Mouse (Mus musculus) layer of hippocampus, adult 9-11 months (tissue): Measurements from ENCODE around the gene Tfrc.

Experiments used
- DNase-seq: peaks from one replicate; pipeline ENCODE4 v3.0.0; 2022

Gene Tfrc

GRCm38 (mm10) chr16:32650974-32651618 lies 42.4 kb downstream of the Tfrc start:
- no peak for DNase-seq

- DNase-seq: no peak
Observed at GRCm38 (mm10) chr16:32654071-32654733, 45.5 kb downstream of the Tfrc start.

GRCm38 (mm10) chr16:32655534-32655933 lies 46.8 kb downstream of the Tfrc start:
- no peak for DNase-seq

GRCm38 (mm10) chr16:32656321-32656720 lies 47.6 kb downstream of the Tfrc start:
- DNase-seq: no peak

GRCm38 (mm10) chr16:32656794-32657193 lies 48.1 kb downstream of the Tfrc start:
- no peak for DNase-seq

- no peak for DNase-seq
Observed at GRCm38 (mm10) chr16:32657498-32658250, 49.0 kb downstream of the Tfrc start.

GRCm38 (mm10) chr16:32658743-32659171 lies 50.0 kb downstream of the Tfrc start:
- DNase-seq: no peak

- DNase-seq: peak; percentile 49
Observed at GRCm38 (mm10) chr16:32659385-32659784, 50.7 kb downstream of the Tfrc start.

- no peak for DNase-seq
Observed at GRCm38 (mm10) chr16:32660095-32660494, 51.4 kb downstream of the Tfrc start.

GRCm38 (mm10) chr16:32660557-32661321 lies 52.0 kb downstream of the Tfrc start:
- peak; percentile 71 for DNase-seq

GRCm38 (mm10) chr16:32661493-32661921 lies 52.8 kb downstream of the Tfrc start:
- no peak for DNase-seq

- no peak for DNase-seq
Observed at GRCm38 (mm10) chr16:32662372-32662771, 53.7 kb downstream of the Tfrc start.

- no peak for DNase-seq
Observed at GRCm38 (mm10) chr16:32663231-32663858, 54.6 kb downstream of the Tfrc start.

- DNase-seq: no peak
Observed at GRCm38 (mm10) chr16:32664211-32664610, 55.5 kb downstream of the Tfrc start.

- no peak for DNase-seq
Observed at GRCm38 (mm10) chr16:32665851-32666665, 57.3 kb downstream of the Tfrc start.

- no peak for DNase-seq
Observed at GRCm38 (mm10) chr16:32666671-32667551, 58.2 kb downstream of the Tfrc start.

- no peak for DNase-seq
Observed at GRCm38 (mm10) chr16:32667552-32667872, 58.8 kb downstream of the Tfrc start.

GRCm38 (mm10) chr16:32668030-32668429 lies 59.3 kb downstream of the Tfrc start:
- no peak for DNase-seq

GRCm38 (mm10) chr16:32668472-32668871 lies 59.8 kb downstream of the Tfrc start:
- DNase-seq: no peak

GRCm38 (mm10) chr16:32669243-32669642 lies 60.5 kb downstream of the Tfrc start:
- no peak for DNase-seq
